Mouse (Mus musculus) limb, embryonic 14.5 days (tissue): ENCODE measurements at regions not wholly inside any gene's neighbourhood (a gene's known extent, or its start where the extent isn't known, plus 50 kb on each side); places are given as distances from the start of the nearest gene placed in this dataset.

Source experiments
- ATAC-seq: fragments of 200-750 bp; cut with Nextera tagmentation; 2 replicates; pipeline ENCODE4 v1.8.0; 2017; ENCODE audit warnings: low read depth, moderate number of reproducible peaks, moderate TSS enrichment; ENCODE audit not compliant: low FRiP score
- DNase-seq: peaks from one replicate; pipeline ENCODE4 v3.0.0-alpha.2; 2015; ENCODE audit warnings: low spot score
- H3K27ac ChIP-seq: fragments of 300-500 bp; sonication (generic); replicated peaks from 2 replicates; pipeline ENCODE4 v1.5.1; 2014; ENCODE audit warnings: low read depth, mild to moderate bottlenecking, low read length, moderate library complexity, mixed read lengths
- H3K27me3 ChIP-seq: fragments of 300-500 bp; sonication (generic); 2 replicates; pipeline ENCODE4 v1.6.1; 2014; ENCODE audit warnings: low read length, mixed read lengths; ENCODE audit not compliant: control insufficient read depth, insufficient read depth
- H3K36me3 ChIP-seq: fragments of 300-500 bp; sonication (generic); 2 replicates; pipeline ENCODE4 v1.6.1; 2014; ENCODE audit warnings: mild to moderate bottlenecking, low read length, moderate library complexity, mixed read lengths; ENCODE audit not compliant: control insufficient read depth, insufficient read depth
- H3K4me1 ChIP-seq: fragments of 300-500 bp; sonication (generic); 2 replicates; pipeline ENCODE4 v1.6.1; 2014; ENCODE audit warnings: antibody characterized with exemption, low read length, mixed read lengths; ENCODE audit not compliant: control insufficient read depth, insufficient read depth
- H3K4me2 ChIP-seq: fragments of 300-500 bp; sonication (generic); replicated peaks from 2 replicates; pipeline ENCODE4 v1.6.1; 2014; ENCODE audit warnings: low read depth, mild to moderate bottlenecking, low read length, moderate library complexity; ENCODE audit not compliant: severe bottlenecking
- H3K4me3 ChIP-seq: fragments of 300-500 bp; sonication (generic); replicated peaks from 2 replicates; pipeline ENCODE4 v1.5.1; 2014; ENCODE audit warnings: low read length
- H3K9ac ChIP-seq: fragments of 300-500 bp; sonication (generic); 2 replicates; pipeline ENCODE4 v1.6.1; 2014; ENCODE audit warnings: mild to moderate bottlenecking, low read depth, low read length, moderate library complexity; ENCODE audit not compliant: severe bottlenecking
- H3K9me3 ChIP-seq: fragments of 300-500 bp; sonication (generic); 2 replicates; pipeline ENCODE4 v1.6.1; 2016; ENCODE audit warnings: low read length; ENCODE audit not compliant: control insufficient read depth
- POLR2A ChIP-seq: fragments of 200-500 bp; IDR thresholded peaks from 2 replicates; pipeline ENCODE4 v1.8.0; 2012; ENCODE audit warnings: inconsistent platforms, mild to moderate bottlenecking, moderate library complexity, borderline replicate concordance; ENCODE audit not compliant: insufficient read depth, insufficient read length; ENCODE audit errors: extremely low read depth
- WGBS: fragments of 180-500 bp; shearing (Covaris S2); extraction: QIAGEN DNeasy Blood & Tissue Kit; methylation state at CpG from one replicate; pipeline ENCODE4 v1.1.7; 2014; 5-methylcytosine and 5-hydroxymethylcytosine counted together

- Histone ChIP-seq H3K4me1 (0 out of 2 replicates have a peak, but pooled peaks cover 8% of the 10 kb centered on the region), H3K9ac (no peak overlapping the region), H3K36me3 (no peaks in the 10 kb centered on the region), H3K4me3 (no peak overlapping the region), H3K9me3 (no peaks in the 10 kb centered on the region), H3K27ac (peak overlapping the region; percentile 20; the same call in 1 of the 2 replicates), H3K4me2 (no peak overlapping the region), H3K27me3 (no peaks in the 10 kb centered on the region)
- TF ChIP-seq POLR2A = no peak
- 60% methylated on average over 7 of the region's 7 CpGs for WGBS
- ATAC-seq (no peak), DNase-seq (no peak)
Measured at GRCm38 (mm10) chr6:50009339-50009738, 100.7 kb upstream of the Mpp6 start.

- no peak for TF ChIP-seq POLR2A
- no peak for DNase-seq
- Histone ChIP-seq H3K9me3 (no peaks in the 10 kb centered on the region), H3K4me2 (no peak overlapping the region), H3K27me3 (no peaks in the 10 kb centered on the region), H3K4me1 (0 out of 2 replicates have a peak, but pooled peaks cover 8% of the 10 kb centered on the region), H3K27ac (no peak overlapping the region), H3K4me3 (no peak overlapping the region), H3K36me3 (no peaks in the 10 kb centered on the region), H3K9ac (no peak overlapping the region)
- WGBS = 64% methylated on average over 5 of the region's 5 CpGs
- no peak for ATAC-seq
Measured at GRCm38 (mm10) chr6:50009856-50010255, 100.2 kb upstream of the Mpp6 start.

- Histone ChIP-seq H3K4me1 (0 out of 2 replicates have a peak, but pooled peaks cover 8% of the 10 kb centered on the region), H3K9me3 (no peaks in the 10 kb centered on the region), H3K9ac (no peak overlapping the region), H3K36me3 (no peaks in the 10 kb centered on the region), H3K4me3 (no peak overlapping the region), H3K27ac (no peak overlapping the region), H3K27me3 (no peaks in the 10 kb centered on the region), H3K4me2 (no peak overlapping the region)
- WGBS = 89% methylated on average over 12 of the region's 12 CpGs
- DNase-seq = no peak
- ATAC-seq = no peak
- no peak for TF ChIP-seq POLR2A
Measured at GRCm38 (mm10) chr6:50011071-50011470, 99.0 kb upstream of the Mpp6 start.

- 52% methylated on average over 5 of the region's 5 CpGs for WGBS
- no peak overlapping the region for H3K4me2 ChIP-seq
- no peak overlapping the region for H3K27ac ChIP-seq
- no peak overlapping the region for H3K4me3 ChIP-seq
- H3K4me1 ChIP-seq = 0 out of 2 replicates have a peak, but pooled peaks cover 8% of the 10 kb centered on the region
- H3K27me3 ChIP-seq = no peaks in the 10 kb centered on the region
- no peak for TF ChIP-seq POLR2A
- no peaks in the 10 kb centered on the region for H3K36me3 ChIP-seq
- H3K9me3 ChIP-seq = no peaks in the 10 kb centered on the region
- DNase-seq = no peak
- no peak overlapping the region for H3K9ac ChIP-seq
- no peak for ATAC-seq
Measured at GRCm38 (mm10) chr6:50011746-50012453, 98.1 kb upstream of the Mpp6 start.

- DNase-seq = no peak
- Histone ChIP-seq H3K4me1 (0 out of 2 replicates have a peak, but pooled peaks cover 8% of the 10 kb centered on the region), H3K9ac (no peak overlapping the region), H3K9me3 (no peaks in the 10 kb centered on the region), H3K27me3 (no peaks in the 10 kb centered on the region), H3K27ac (no peak overlapping the region), H3K36me3 (no peaks in the 10 kb centered on the region), H3K4me2 (no peak overlapping the region), H3K4me3 (no peak overlapping the region)
- TF ChIP-seq POLR2A = no peak
- 65% methylated on average over 5 of the region's 5 CpGs for WGBS
- no peak for ATAC-seq
Measured at GRCm38 (mm10) chr6:50013067-50013466, 97.0 kb upstream of the Mpp6 start.
